Comparison of ENCODE assay signal across 8 mouse cellular contexts in genomic region chr19:44510534-44511175, GRCm38 (mm10). TPM values are rescaled to one million over a fixed set of nuclear protein-coding genes. Genes with fewer than 3 reads are reported as not detected.
DNase-seq lines count a peak whose midpoint lies in the region; ATAC-seq lines count a peak whose summit lies in the region.

No protein-coding gene starts in this region.

- no peaks in the 10 kb centered on the region for H3K36me3 ChIP-seq in kidney, embryonic 15.5 days
- H3K36me3 ChIP-seq in embryonic facial prominence, embryonic 11.5 days (replicated peaks; ENCODE audit: control insufficient read depth, insufficient read depth, low read depth, low read length) = no peaks in the 10 kb centered on the region
- H3K36me3 ChIP-seq in limb, embryonic 10.5 days = no peaks in the 10 kb centered on the region
- no peaks in the 10 kb centered on the region for H3K36me3 ChIP-seq in stomach, embryonic 14.5 days (ENCODE audit: control insufficient read depth, insufficient read depth, low read length)

- peak overlapping the region; percentile 97 for H3K4me2 ChIP-seq in kidney, embryonic 15.5 days
- H3K4me2 ChIP-seq in embryonic facial prominence, embryonic 11.5 days (ENCODE audit: low read depth, low read length) = peak overlapping the region; percentile 96
- H3K4me2 ChIP-seq in stomach, embryonic 14.5 days (replicated peaks; ENCODE audit: low read depth, low read length) = peak overlapping the region; percentile 89; the same call in 1 of the 2 replicates

- no peaks in the 10 kb centered on the region for H3K9me3 ChIP-seq in kidney, embryonic 15.5 days (replicated peaks)
- H3K9me3 ChIP-seq in embryonic facial prominence, embryonic 11.5 days (replicated peaks; ENCODE audit: control insufficient read depth, low read length) = no peaks in the 10 kb centered on the region
- H3K9me3 ChIP-seq in limb, embryonic 10.5 days (replicated peaks) = no peaks in the 10 kb centered on the region
- H3K9me3 ChIP-seq in stomach, embryonic 14.5 days (ENCODE audit: control insufficient read depth, low read depth, low read length) = no peaks in the 10 kb centered on the region

- peak overlapping the region; percentile 32; the same call in 1 of the 2 replicates for H3K27ac ChIP-seq in kidney, embryonic 15.5 days
- no peak overlapping the region for H3K27ac ChIP-seq in embryonic facial prominence, embryonic 11.5 days (replicated peaks; ENCODE audit: low read depth, low read length)
- no peak overlapping the region for H3K27ac ChIP-seq in limb, embryonic 10.5 days
- no peak overlapping the region for H3K27ac ChIP-seq in stomach, embryonic 14.5 days (ENCODE audit: low read length)

- 6% methylated on average over 12 of the region's 12 CpGs for WGBS in kidney, embryonic 15.5 days
- 4% methylated on average over 12 of the region's 12 CpGs for WGBS in embryonic facial prominence, embryonic 11.5 days
- WGBS in limb, embryonic 10.5 days = 7% methylated on average over 12 of the region's 12 CpGs
- WGBS in stomach, embryonic 14.5 days = 5% methylated on average over 12 of the region's 12 CpGs

- no peak for DNase-seq in kidney, postnatal 14 days
- DNase-seq in embryonic facial prominence, embryonic 11.5 days (ENCODE audit: low spot score) = no peak
- DNase-seq in limb, embryonic 10.5 days (ENCODE audit: low spot score) = no peak
- no peak for DNase-seq in adrenal gland, postnatal 4 days (ENCODE audit: low spot score in 2 of 2)
- DNase-seq in frontal cortex, postnatal 36 days (ENCODE audit: low spot score in 2 of 2) = no peak
- no peak for DNase-seq in Muller cell, postnatal 12 days (ENCODE audit: inconsistent ontology term)

- H3K4me1 ChIP-seq in kidney, embryonic 15.5 days = peaks cover 58% of the 10 kb centered on the region
- H3K4me1 ChIP-seq in embryonic facial prominence, embryonic 11.5 days (ENCODE audit: control insufficient read depth, insufficient read depth, low read length) = peaks cover 10% of the 10 kb centered on the region
- peaks cover 46% of the 10 kb centered on the region for H3K4me1 ChIP-seq in limb, embryonic 10.5 days
- H3K4me1 ChIP-seq in stomach, embryonic 14.5 days (ENCODE audit: control insufficient read depth, insufficient read depth, low read length) = peaks cover 18% of the 10 kb centered on the region; the same call in 1 of the 2 replicates

- ATAC-seq in kidney, embryonic 15.5 days (replicated peaks; ENCODE audit: low FRiP score) = no peak
- no peak for ATAC-seq in embryonic facial prominence, embryonic 11.5 days (replicated peaks; ENCODE audit: insufficient number of reproducible peaks, low FRiP score, low TSS enrichment, low read depth)
- no peak for ATAC-seq in stomach, embryonic 14.5 days (ENCODE audit: insufficient number of reproducible peaks, insufficient read depth, low FRiP score, low read depth)

- 0 out of 2 replicates have a peak overlapping the region, but pooled peaks have one; percentile 42 for H3K9ac ChIP-seq in kidney, embryonic 15.5 days
- H3K9ac ChIP-seq in embryonic facial prominence, embryonic 11.5 days (replicated peaks; ENCODE audit: low read length) = no peak overlapping the region
- H3K9ac ChIP-seq in stomach, embryonic 14.5 days (replicated peaks; ENCODE audit: low read depth, low read length) = no peak overlapping the region

- peak overlapping the region; percentile 54 for H3K4me3 ChIP-seq in kidney, embryonic 15.5 days (replicated peaks)
- H3K4me3 ChIP-seq in embryonic facial prominence, embryonic 11.5 days (ENCODE audit: low read depth, low read length) = no peak overlapping the region
- H3K4me3 ChIP-seq in limb, embryonic 10.5 days = peak overlapping the region; percentile 60
- no peak overlapping the region for H3K4me3 ChIP-seq in stomach, embryonic 14.5 days (ENCODE audit: low read depth, low read length)

- H3K27me3 ChIP-seq in kidney, embryonic 15.5 days = peaks cover 64% of the 10 kb centered on the region
- H3K27me3 ChIP-seq in embryonic facial prominence, embryonic 11.5 days (ENCODE audit: control insufficient read depth, insufficient read depth, low read length) = peaks cover 61% of the 10 kb centered on the region
- peaks cover 73% of the 10 kb centered on the region for H3K27me3 ChIP-seq in limb, embryonic 10.5 days (ENCODE audit: low read depth, poor library complexity, severe bottlenecking)
- H3K27me3 ChIP-seq in stomach, embryonic 14.5 days (ENCODE audit: control insufficient read depth, insufficient read depth, low read length) = peaks cover 29% of the 10 kb centered on the region; the same call in 1 of the 2 replicates

RNA-seq across cellular contexts. Expression of gene Wnt8b, which starts 17.4 kb away (rescaled TPM):
- 2.6 and 3.4 TPM in 2 replicates for polyA plus RNA-seq in kidney, embryonic 15.5 days (2015; fragmentation: Nextera tagmentation; extraction: Ambion mirVana)
- polyA plus RNA-seq in embryonic facial prominence, embryonic 11.5 days (2014; fragmentation: Nextera tagmentation; extraction: Ambion mirVana) = 0.06 and 0.49 TPM in 2 replicates
- not detected in 2 replicates for polyA plus RNA-seq in limb, embryonic 10.5 days (2016; fragmentation: Nextera tagmentation; extraction: Ambion mirVana)
- 0.21 and 0.46 TPM in 2 replicates for polyA plus RNA-seq in stomach, embryonic 14.5 days (2014; fragmentation: Nextera tagmentation; extraction: Ambion mirVana)
- total RNA-seq in adrenal gland, postnatal 4 days (2021) = under 1 TPM; 0.08 to 0.14 TPM

RNA-seq across cellular contexts. Expression of gene Sec31b, which starts 35.0 kb away (rescaled TPM):
- polyA plus RNA-seq in kidney, embryonic 15.5 days (2015; fragmentation: Nextera tagmentation; extraction: Ambion mirVana) = 1.1 and 1.3 TPM in 2 replicates
- polyA plus RNA-seq in embryonic facial prominence, embryonic 11.5 days (2014; fragmentation: Nextera tagmentation; extraction: Ambion mirVana) = 0.17 and 0.24 TPM in 2 replicates
- 0.44 and 1.1 TPM in 2 replicates for polyA plus RNA-seq in limb, embryonic 10.5 days (2016; fragmentation: Nextera tagmentation; extraction: Ambion mirVana)
- 0.36 and 0.67 TPM in 2 replicates for polyA plus RNA-seq in stomach, embryonic 14.5 days (2014; fragmentation: Nextera tagmentation; extraction: Ambion mirVana)
- total RNA-seq in adrenal gland, postnatal 4 days (2021) = 1 to 10 TPM; 4.5 to 5.8 TPM

RNA-seq across cellular contexts. Expression of gene Gm20538, which starts 42.0 kb away (rescaled TPM):
- not detected in 2 replicates for polyA plus RNA-seq in kidney, embryonic 15.5 days (2015; fragmentation: Nextera tagmentation; extraction: Ambion mirVana)
- polyA plus RNA-seq in embryonic facial prominence, embryonic 11.5 days (2014; fragmentation: Nextera tagmentation; extraction: Ambion mirVana) = not detected in 2 replicates
- polyA plus RNA-seq in limb, embryonic 10.5 days (2016; fragmentation: Nextera tagmentation; extraction: Ambion mirVana) = not detected in 2 replicates
- not detected in 2 replicates for polyA plus RNA-seq in stomach, embryonic 14.5 days (2014; fragmentation: Nextera tagmentation; extraction: Ambion mirVana)
- total RNA-seq in adrenal gland, postnatal 4 days (2021) = not detected

RNA-seq across cellular contexts. Expression of gene Ndufb8, which starts 44.6 kb away (rescaled TPM):
- 599 and 609 TPM in 2 replicates for polyA plus RNA-seq in kidney, embryonic 15.5 days (2015; fragmentation: Nextera tagmentation; extraction: Ambion mirVana)
- polyA plus RNA-seq in embryonic facial prominence, embryonic 11.5 days (2014; fragmentation: Nextera tagmentation; extraction: Ambion mirVana) = 466 and 508 TPM in 2 replicates
- 664 and 683 TPM in 2 replicates for polyA plus RNA-seq in limb, embryonic 10.5 days (2016; fragmentation: Nextera tagmentation; extraction: Ambion mirVana)
- 503 and 572 TPM in 2 replicates for polyA plus RNA-seq in stomach, embryonic 14.5 days (2014; fragmentation: Nextera tagmentation; extraction: Ambion mirVana)
- 100 to 1,000 TPM; 411 to 441 TPM for total RNA-seq in adrenal gland, postnatal 4 days (2021)

RNA-seq across cellular contexts. Expression of gene Hif1an, which starts 52.0 kb away (rescaled TPM):
- 32.4 and 32.5 TPM in 2 replicates for polyA plus RNA-seq in kidney, embryonic 15.5 days (2015; fragmentation: Nextera tagmentation; extraction: Ambion mirVana)
- 23.5 and 25.4 TPM in 2 replicates for polyA plus RNA-seq in embryonic facial prominence, embryonic 11.5 days (2014; fragmentation: Nextera tagmentation; extraction: Ambion mirVana)
- 51.2 and 54.6 TPM in 2 replicates for polyA plus RNA-seq in limb, embryonic 10.5 days (2016; fragmentation: Nextera tagmentation; extraction: Ambion mirVana)
- polyA plus RNA-seq in stomach, embryonic 14.5 days (2014; fragmentation: Nextera tagmentation; extraction: Ambion mirVana) = 29.0 and 31.3 TPM in 2 replicates
- total RNA-seq in adrenal gland, postnatal 4 days (2021) = 10 to 100 TPM; 45.1 to 45.5 TPM

Comparison
In these comparisons a context has a peak if more than half of its experiments do, and no peak if none do; other contexts are left out.
1. H3K4me3 ChIP-seq: peak in kidney, embryonic 15.5 days (single experiment) and limb, embryonic 10.5 days (single experiment); none in embryonic facial prominence, embryonic 11.5 days (single experiment) and stomach, embryonic 14.5 days (single experiment).
2. Peak in every context shown above with its lines, with median percentiles within 50 percentile points of each other: H3K4me2 ChIP-seq.